Mouse (Mus musculus): Measurements from ENCODE around the gene Spats1.
A peak's percentile ranks its signal among the peaks of the same experiment; 100 is the strongest.
"Not testable (repeated sequence)": the region's sequence is repeated elsewhere in the genome, so short reads cannot be mapped to it uniquely, and the experiment has no call there.

The Spats1 gene

GRCm38 (mm10) chr17:45489736-45490135 lies 14.5 kb upstream of the Spats1 start:
- DNase-seq (ENCODE audit: low spot score) = no peak

GRCm38 (mm10) chr17:45488321-45489254 lies 13.4 kb upstream of the Spats1 start:
- DNase-seq (ENCODE audit: low spot score) = no peak

GRCm38 (mm10) chr17:45487216-45487615 lies 12.0 kb upstream of the Spats1 start:
- DNase-seq (ENCODE audit: low spot score) = no peak

GRCm38 (mm10) chr17:45485581-45485980 lies 10.4 kb upstream of the Spats1 start:
- no peak for DNase-seq (ENCODE audit: low spot score)

- DNase-seq (ENCODE audit: low spot score) = no peak
Observed at GRCm38 (mm10) chr17:45480429-45480828, 5.2 kb upstream of the Spats1 start.

GRCm38 (mm10) chr17:45478234-45478825 lies 3.1 kb upstream of the Spats1 start:
- DNase-seq (ENCODE audit: low spot score) = peak; percentile 75

- no peak for DNase-seq (ENCODE audit: low spot score)
Observed at GRCm38 (mm10) chr17:45474146-45474545, 1.1 kb downstream of the Spats1 start.

GRCm38 (mm10) chr17:45473667-45474066 lies 1.5 kb downstream of the Spats1 start:
- no peak for DNase-seq (ENCODE audit: low spot score)

- DNase-seq (ENCODE audit: low spot score) = no peak
Observed at GRCm38 (mm10) chr17:45470726-45471125, 4.5 kb downstream of the Spats1 start.

GRCm38 (mm10) chr17:45468302-45468701 lies 6.9 kb downstream of the Spats1 start:
- DNase-seq (ENCODE audit: low spot score) = no peak

- DNase-seq (ENCODE audit: low spot score) = no peak
Observed at GRCm38 (mm10) chr17:45466701-45467100, 8.5 kb downstream of the Spats1 start.

GRCm38 (mm10) chr17:45464255-45464654 lies 11.0 kb downstream of the Spats1 start:
- no peak for DNase-seq (ENCODE audit: low spot score)

- no peak for DNase-seq (ENCODE audit: low spot score)
Observed at GRCm38 (mm10) chr17:45462506-45462905, 12.7 kb downstream of the Spats1 start.

- DNase-seq (ENCODE audit: low spot score) = no peak
Observed at GRCm38 (mm10) chr17:45459062-45459461, 16.2 kb downstream of the Spats1 start.

GRCm38 (mm10) chr17:45458516-45458915 lies 16.7 kb downstream of the Spats1 start:
- no peak for DNase-seq (ENCODE audit: low spot score)

GRCm38 (mm10) chr17:45457487-45457886 lies 17.7 kb downstream of the Spats1 start:
- no peak for DNase-seq (ENCODE audit: low spot score)

- DNase-seq (ENCODE audit: low spot score) = no peak
Observed at GRCm38 (mm10) chr17:45456260-45457152, 18.7 kb downstream of the Spats1 start.

GRCm38 (mm10) chr17:45455783-45456182 lies 19.4 kb downstream of the Spats1 start:
- DNase-seq (ENCODE audit: low spot score) = not testable (repeated sequence)

GRCm38 (mm10) chr17:45454794-45455193 lies 20.4 kb downstream of the Spats1 start:
- DNase-seq (ENCODE audit: low spot score) = no peak

- DNase-seq (ENCODE audit: low spot score) = no peak
Observed at GRCm38 (mm10) chr17:45452271-45452670, 22.9 kb downstream of the Spats1 start.

GRCm38 (mm10) chr17:45450153-45450552 lies 25.1 kb downstream of the Spats1 start:
- DNase-seq (ENCODE audit: low spot score) = no peak

- DNase-seq (ENCODE audit: low spot score) = no peak
Observed at GRCm38 (mm10) chr17:45449586-45449985, 25.6 kb downstream of the Spats1 start.
